Mouse (Mus musculus): ENCODE results near the gene Pttg1ip. TPM values are rescaled to one million over a fixed set of nuclear protein-coding genes. Genes with fewer than 3 reads are reported as not detected.

The Pttg1ip gene
- polyA plus RNA-seq, 1 experiment from 2014 or later, result 112 TPM

GRCm38 (mm10) chr10:77554918-77555317, 26.6 kb upstream of the Pttg1ip start:
- Histone ChIP-seq H3K27me3 (ENCODE audit: insufficient read depth, low read length) (no peaks in the 10 kb centered on the region), H3K4me1 (ENCODE audit: insufficient read depth) (no peaks in the 10 kb centered on the region), H3K27ac (ENCODE audit: low read depth) (no peak overlapping the region), H3K4me2 (no peak overlapping the region), H3K36me3 (ENCODE audit: insufficient read depth) (no peaks in the 10 kb centered on the region), H3K9ac (no peak overlapping the region), H3K4me3 (ENCODE audit: low read depth, low read length) (no peak overlapping the region), H3K9me3 (ENCODE audit: low read depth, low read length) (no peaks in the 10 kb centered on the region)
- WGBS, result 82% methylated on average over 4 of the region's 4 CpGs
- no peak for TF ChIP-seq CTCF (IDR thresholded peaks at IDR 0.05; ENCODE audit: low read depth)
- DNase-seq, result no peak
- ATAC-seq (ENCODE audit: insufficient read depth), result no peak

- H3K4me3 ChIP-seq (ENCODE audit: low read depth, low read length), result no peak overlapping the region
- H3K9ac ChIP-seq, result no peak overlapping the region
- no peak for ATAC-seq (ENCODE audit: insufficient read depth)
- H3K36me3 ChIP-seq (ENCODE audit: insufficient read depth), result no peaks in the 10 kb centered on the region
- no peak overlapping the region for H3K27ac ChIP-seq (ENCODE audit: low read depth)
- no peak for DNase-seq
- no peak for TF ChIP-seq CTCF (IDR thresholded peaks at IDR 0.05; ENCODE audit: low read depth)
- H3K27me3 ChIP-seq (ENCODE audit: insufficient read depth, low read length), result no peaks in the 10 kb centered on the region
- no peaks in the 10 kb centered on the region for H3K9me3 ChIP-seq (ENCODE audit: low read depth, low read length)
- 85% methylated on average over 7 of the region's 7 CpGs for WGBS
- H3K4me1 ChIP-seq (ENCODE audit: insufficient read depth), result no peaks in the 10 kb centered on the region
- H3K4me2 ChIP-seq, result no peak overlapping the region
Observed at GRCm38 (mm10) chr10:77556631-77557030, 24.9 kb upstream of the Pttg1ip start.

- peak; percentile 26; the same call in 1 of the 2 replicates for TF ChIP-seq CTCF (IDR thresholded peaks at IDR 0.05; ENCODE audit: low read depth)
- no peaks in the 10 kb centered on the region for H3K27me3 ChIP-seq (ENCODE audit: insufficient read depth, low read length)
- DNase-seq (no peak), ATAC-seq (ENCODE audit: insufficient read depth) (no peak)
- H3K4me2 ChIP-seq, result no peak overlapping the region
- no peaks in the 10 kb centered on the region for H3K9me3 ChIP-seq (ENCODE audit: low read depth, low read length)
- WGBS, result 86% methylated on average over 4 of the region's 4 CpGs
- H3K36me3 ChIP-seq (ENCODE audit: insufficient read depth), result no peaks in the 10 kb centered on the region
- H3K9ac ChIP-seq, result no peak overlapping the region
- H3K4me1 ChIP-seq (ENCODE audit: insufficient read depth), result no peaks in the 10 kb centered on the region
- H3K4me3 ChIP-seq (ENCODE audit: low read depth, low read length), result no peak overlapping the region
- no peak overlapping the region for H3K27ac ChIP-seq (ENCODE audit: low read depth)
Observed at GRCm38 (mm10) chr10:77557641-77558040, 23.9 kb upstream of the Pttg1ip start.

- DNase-seq, result no peak
- no peak for TF ChIP-seq CTCF (IDR thresholded peaks at IDR 0.05; ENCODE audit: low read depth)
- whole genome bisulfite sequencing, result 76% methylated on average over 11 of the region's 11 CpGs
Observed at GRCm38 (mm10) chr10:77560090-77560489, 21.4 kb upstream of the Pttg1ip start.

GRCm38 (mm10) chr10:77560830-77561229, 20.7 kb upstream of the Pttg1ip start:
- DNase-seq, result no peak
- H3K27ac ChIP-seq (ENCODE audit: low read depth), result no peak overlapping the region
- no peaks in the 10 kb centered on the region for H3K9me3 ChIP-seq (ENCODE audit: low read depth, low read length)
- H3K9ac ChIP-seq, result no peak overlapping the region
- no peak for TF ChIP-seq CTCF (IDR thresholded peaks at IDR 0.05; ENCODE audit: low read depth)
- no peak for ATAC-seq (ENCODE audit: insufficient read depth)
- no peaks in the 10 kb centered on the region for H3K36me3 ChIP-seq (ENCODE audit: insufficient read depth)
- no peak overlapping the region for H3K4me2 ChIP-seq
- no peaks in the 10 kb centered on the region for H3K27me3 ChIP-seq (ENCODE audit: insufficient read depth, low read length)
- WGBS, result 69% methylated on average over 9 of the region's 9 CpGs
- H3K4me3 ChIP-seq (ENCODE audit: low read depth, low read length), result no peak overlapping the region
- no peaks in the 10 kb centered on the region for H3K4me1 ChIP-seq (ENCODE audit: insufficient read depth)

More at GRCm38 (mm10) chr10:77560090-77560489, 21.4 kb upstream of the Pttg1ip start:
- Histone ChIP-seq H3K27me3 (ENCODE audit: insufficient read depth, low read length) (no peaks in the 10 kb centered on the region), H3K4me1 (ENCODE audit: insufficient read depth) (no peaks in the 10 kb centered on the region), H3K27ac (ENCODE audit: low read depth) (no peak overlapping the region), H3K9me3 (ENCODE audit: low read depth, low read length) (no peaks in the 10 kb centered on the region), H3K4me3 (ENCODE audit: low read depth, low read length) (no peak overlapping the region), H3K4me2 (no peak overlapping the region), H3K36me3 (ENCODE audit: insufficient read depth) (no peaks in the 10 kb centered on the region), H3K9ac (no peak overlapping the region)
- ATAC-seq (ENCODE audit: insufficient read depth), result no peak

DNA sequence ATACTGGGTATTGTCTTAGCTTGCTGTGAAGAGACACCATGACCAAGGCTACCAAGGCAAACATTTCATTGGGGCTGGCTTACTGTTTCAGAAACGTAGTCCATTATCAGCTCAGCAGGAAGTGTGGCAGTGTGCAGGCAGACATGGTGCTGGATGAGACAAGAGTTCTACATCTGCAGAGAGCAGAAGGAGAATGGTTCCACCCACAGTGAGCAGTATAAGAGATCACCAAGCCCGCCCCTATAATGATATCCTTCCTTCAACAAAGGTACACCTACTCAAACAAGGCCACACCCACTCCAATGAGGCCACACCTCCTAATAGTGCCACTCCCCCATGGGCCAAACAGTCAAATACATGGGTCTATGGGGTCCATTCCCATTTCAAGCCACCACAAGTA, 20.0 kb upstream of the Pttg1ip start:
- H3K4me2 ChIP-seq, result no peak overlapping the region
- no peaks in the 10 kb centered on the region for H3K27me3 ChIP-seq (ENCODE audit: insufficient read depth, low read length)
- 53% methylated on average over 2 of the region's 2 CpGs for whole genome bisulfite sequencing
- no peak overlapping the region for H3K4me3 ChIP-seq (ENCODE audit: low read depth, low read length)
- H3K9me3 ChIP-seq (ENCODE audit: low read depth, low read length), result no peaks in the 10 kb centered on the region
- no peaks in the 10 kb centered on the region for H3K36me3 ChIP-seq (ENCODE audit: insufficient read depth)
- ATAC-seq (ENCODE audit: insufficient read depth) (no peak), DNase-seq (no peak)
- no peaks in the 10 kb centered on the region for H3K4me1 ChIP-seq (ENCODE audit: insufficient read depth)
- no peak overlapping the region for H3K27ac ChIP-seq (ENCODE audit: low read depth)
- no peak for TF ChIP-seq CTCF (IDR thresholded peaks at IDR 0.05; ENCODE audit: low read depth)
- no peak overlapping the region for H3K9ac ChIP-seq

GRCm38 (mm10) chr10:77565005-77565404, 16.5 kb upstream of the Pttg1ip start:
- Histone ChIP-seq H3K4me1 (ENCODE audit: insufficient read depth) (no peaks in the 10 kb centered on the region), H3K4me2 (no peak overlapping the region), H3K27ac (ENCODE audit: low read depth) (no peak overlapping the region), H3K4me3 (ENCODE audit: low read depth, low read length) (no peak overlapping the region), H3K9me3 (ENCODE audit: low read depth, low read length) (no peaks in the 10 kb centered on the region), H3K36me3 (ENCODE audit: insufficient read depth) (no peaks in the 10 kb centered on the region), H3K9ac (no peak overlapping the region), H3K27me3 (ENCODE audit: insufficient read depth, low read length) (no peaks in the 10 kb centered on the region)
- no peak for DNase-seq
- ATAC-seq (ENCODE audit: insufficient read depth), result no peak
- 70% methylated on average over 8 of the region's 8 CpGs for WGBS
- TF ChIP-seq CTCF (IDR thresholded peaks at IDR 0.05; ENCODE audit: low read depth), result no peak

DNA sequence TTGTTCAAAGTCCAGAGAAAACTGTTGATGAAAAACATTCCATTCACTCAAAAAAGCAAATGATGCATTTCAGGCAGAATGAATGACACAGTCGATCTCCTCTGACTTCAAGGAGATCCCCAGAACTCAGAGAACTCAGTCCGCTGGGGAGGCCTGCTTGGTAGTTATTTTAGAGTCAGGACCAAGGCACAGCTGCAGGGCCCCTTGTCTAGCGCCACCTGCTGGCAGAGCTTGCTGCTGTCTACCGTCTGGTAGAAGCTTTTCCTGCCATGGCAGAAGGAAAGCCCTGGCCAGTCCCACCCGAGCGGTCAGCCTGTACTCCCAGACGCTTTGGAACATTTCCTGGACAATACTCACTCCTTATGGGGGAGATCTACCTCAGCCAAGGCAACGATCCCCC, 14.9 kb upstream of the Pttg1ip start:
- ATAC-seq (ENCODE audit: insufficient read depth) (no peak), DNase-seq (peak; percentile 87)
- Histone ChIP-seq H3K4me1 (ENCODE audit: insufficient read depth) (no peaks in the 10 kb centered on the region), H3K4me3 (ENCODE audit: low read depth, low read length) (no peak overlapping the region), H3K36me3 (ENCODE audit: insufficient read depth) (no peaks in the 10 kb centered on the region), H3K4me2 (no peak overlapping the region), H3K9me3 (ENCODE audit: low read depth, low read length) (no peaks in the 10 kb centered on the region), H3K27me3 (ENCODE audit: insufficient read depth, low read length) (no peaks in the 10 kb centered on the region), H3K9ac (no peak overlapping the region), H3K27ac (ENCODE audit: low read depth) (no peak overlapping the region)
- 33% methylated on average over 8 of the region's 8 CpGs for WGBS
- peak; percentile 82 for TF ChIP-seq CTCF (IDR thresholded peaks at IDR 0.05; ENCODE audit: low read depth)

Data from lung, embryonic 14.5 days (tissue).